Mouse (Mus musculus): ENCODE measurements around the gene Sertad4. TPM values are rescaled to one million over a fixed set of nuclear protein-coding genes. Genes with fewer than 3 reads are reported as not detected.

The Sertad4 gene
- polyA plus RNA-seq, 1 experiment from 2014 or later, result 23.9 TPM

DNA sequence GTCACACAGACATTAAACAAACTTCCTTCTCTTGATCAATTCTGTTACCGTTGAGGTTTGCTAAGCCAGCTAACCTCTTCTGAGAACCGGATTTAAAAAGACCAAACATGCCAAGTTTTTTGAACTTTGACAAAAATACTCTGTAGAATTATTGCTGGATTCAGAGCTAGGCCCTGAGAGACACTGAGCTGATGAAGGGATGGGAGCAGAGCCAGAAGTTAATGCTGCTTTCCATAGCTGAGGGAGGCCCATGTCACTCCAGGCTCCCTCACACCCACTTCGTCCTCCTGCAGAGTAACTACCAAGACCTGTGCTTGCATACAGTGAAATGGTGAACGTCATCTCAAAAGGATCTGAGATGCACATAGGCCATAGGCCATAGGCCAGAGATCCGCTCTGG is 43.3 kb downstream of the Sertad4 start:
- Histone ChIP-seq H3K27ac (ENCODE audit: low read depth, low read length) (no peak overlapping the region), H3K4me1 (ENCODE audit: control insufficient read depth, insufficient read depth, low read length) (peaks cover 9% of the 10 kb centered on the region; the same call in 1 of the 2 replicates), H3K9me3 (ENCODE audit: control insufficient read depth, low read length) (no peaks in the 10 kb centered on the region), H3K4me2 (replicated peaks; ENCODE audit: low read depth, low read length) (no peak overlapping the region), H3K36me3 (ENCODE audit: control insufficient read depth, insufficient read depth, low read length) (no peaks in the 10 kb centered on the region), H3K27me3 (ENCODE audit: control insufficient read depth, insufficient read depth, low read length) (no peaks in the 10 kb centered on the region), H3K9ac (ENCODE audit: low read depth, low read length) (no peak overlapping the region), H3K4me3 (ENCODE audit: low read length) (no peak overlapping the region)
- ATAC-seq (ENCODE audit: low FRiP score, low TSS enrichment), result no peak
- 64% methylated on average over 5 of the region's 5 CpGs for WGBS

DNA sequence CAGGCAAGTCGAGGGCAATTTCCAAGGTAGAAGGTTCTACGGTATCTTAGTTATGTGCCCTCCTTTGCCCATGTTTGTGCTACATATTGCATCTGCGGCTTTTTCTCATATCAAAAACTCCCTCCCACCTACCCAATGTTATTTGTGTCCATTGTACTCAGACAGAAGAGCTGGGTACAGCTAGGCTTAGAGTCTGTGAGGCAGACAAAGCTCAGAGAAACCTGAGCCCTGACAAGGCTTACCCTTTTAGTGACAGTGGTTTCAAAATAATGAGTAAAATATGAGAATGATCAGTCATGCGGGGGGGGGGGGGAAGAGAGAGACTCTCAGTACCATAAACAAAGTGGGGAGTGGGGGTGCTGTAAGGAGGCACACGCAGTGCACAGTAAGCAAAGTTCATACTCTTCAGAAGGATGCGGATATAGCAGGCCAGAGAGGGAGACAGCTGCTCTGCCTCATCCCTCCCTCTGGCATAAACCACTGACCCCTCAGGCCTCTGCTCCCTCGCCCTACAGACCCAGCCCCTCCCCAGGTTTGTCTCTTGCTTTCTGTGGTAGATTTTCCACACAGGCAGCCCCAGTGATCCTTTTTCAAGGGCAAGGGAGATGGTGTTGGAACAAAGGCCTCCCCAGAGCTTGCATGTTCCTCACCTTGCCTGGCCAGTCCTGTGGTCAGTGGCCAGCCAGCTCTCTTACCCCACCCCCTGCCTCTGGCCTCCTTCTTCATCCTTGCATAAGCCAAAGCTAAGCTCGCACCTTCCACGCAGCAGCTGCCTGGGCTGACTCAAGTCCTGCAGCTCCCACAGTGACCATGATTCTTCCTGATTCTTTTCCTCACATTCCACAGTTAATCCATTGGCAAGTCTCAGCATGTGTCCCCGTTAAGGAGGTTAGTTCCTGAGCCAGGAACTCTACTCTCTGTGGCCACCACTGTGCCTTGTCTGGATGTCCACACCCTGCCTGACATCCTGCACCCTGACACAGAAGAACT is 49.1 kb downstream of the Sertad4 start:
- Histone ChIP-seq H3K27ac (ENCODE audit: low read depth, low read length) (peak overlapping the region; percentile 20; the same call in 1 of the 2 replicates), H3K36me3 (ENCODE audit: control insufficient read depth, insufficient read depth, low read length) (no peaks in the 10 kb centered on the region), H3K9me3 (ENCODE audit: control insufficient read depth, low read length) (no peaks in the 10 kb centered on the region), H3K4me1 (ENCODE audit: control insufficient read depth, insufficient read depth, low read length) (peaks cover 7% of the 10 kb centered on the region; the same call in 1 of the 2 replicates), H3K9ac (ENCODE audit: low read depth, low read length) (no peak overlapping the region), H3K27me3 (ENCODE audit: control insufficient read depth, insufficient read depth, low read length) (no peaks in the 10 kb centered on the region), H3K4me3 (ENCODE audit: low read length) (no peak overlapping the region), H3K4me2 (replicated peaks; ENCODE audit: low read depth, low read length) (no peak overlapping the region)
- 46% methylated on average over 10 of the region's 10 CpGs for WGBS
- ATAC-seq (ENCODE audit: low FRiP score, low TSS enrichment), result peak; percentile 71

- H3K4me1 ChIP-seq (ENCODE audit: control insufficient read depth, insufficient read depth, low read length), result peaks cover 34% of the 10 kb centered on the region
These were observed 55.2 kb downstream of the Sertad4 start for GRCm38 (mm10) chr1:192800338-192800737.

GRCm38 (mm10) chr1:192799165-192799991 is 56.2 kb downstream of the Sertad4 start:
- Histone ChIP-seq H3K27me3 (ENCODE audit: control insufficient read depth, insufficient read depth, low read length) (no peaks in the 10 kb centered on the region), H3K27ac (ENCODE audit: low read depth, low read length) (peak overlapping the region; percentile 86), H3K36me3 (ENCODE audit: control insufficient read depth, insufficient read depth, low read length) (no peaks in the 10 kb centered on the region), H3K4me1 (ENCODE audit: control insufficient read depth, insufficient read depth, low read length) (peaks cover 34% of the 10 kb centered on the region), H3K4me3 (ENCODE audit: low read length) (no peak overlapping the region), H3K9ac (ENCODE audit: low read depth, low read length) (no peak overlapping the region), H3K4me2 (replicated peaks; ENCODE audit: low read depth, low read length) (no peak overlapping the region), H3K9me3 (ENCODE audit: control insufficient read depth, low read length) (no peaks in the 10 kb centered on the region)
- 33% methylated on average over 10 of the region's 10 CpGs for WGBS
- ATAC-seq (ENCODE audit: low FRiP score, low TSS enrichment), result peak; percentile 17; the same call in 1 of the 2 replicates

More at GRCm38 (mm10) chr1:192800338-192800737, 55.2 kb downstream of the Sertad4 start:
- Histone ChIP-seq H3K4me2 (replicated peaks; ENCODE audit: low read depth, low read length) (no peak overlapping the region), H3K4me3 (ENCODE audit: low read length) (no peak overlapping the region), H3K27ac (ENCODE audit: low read depth, low read length) (no peak overlapping the region), H3K9me3 (ENCODE audit: control insufficient read depth, low read length) (no peaks in the 10 kb centered on the region), H3K27me3 (ENCODE audit: control insufficient read depth, insufficient read depth, low read length) (no peaks in the 10 kb centered on the region), H3K36me3 (ENCODE audit: control insufficient read depth, insufficient read depth, low read length) (no peaks in the 10 kb centered on the region), H3K9ac (ENCODE audit: low read depth, low read length) (no peak overlapping the region)
- no peak for ATAC-seq (ENCODE audit: low FRiP score, low TSS enrichment)
- WGBS, result 90% methylated on average over 8 of the region's 8 CpGs

DNA sequence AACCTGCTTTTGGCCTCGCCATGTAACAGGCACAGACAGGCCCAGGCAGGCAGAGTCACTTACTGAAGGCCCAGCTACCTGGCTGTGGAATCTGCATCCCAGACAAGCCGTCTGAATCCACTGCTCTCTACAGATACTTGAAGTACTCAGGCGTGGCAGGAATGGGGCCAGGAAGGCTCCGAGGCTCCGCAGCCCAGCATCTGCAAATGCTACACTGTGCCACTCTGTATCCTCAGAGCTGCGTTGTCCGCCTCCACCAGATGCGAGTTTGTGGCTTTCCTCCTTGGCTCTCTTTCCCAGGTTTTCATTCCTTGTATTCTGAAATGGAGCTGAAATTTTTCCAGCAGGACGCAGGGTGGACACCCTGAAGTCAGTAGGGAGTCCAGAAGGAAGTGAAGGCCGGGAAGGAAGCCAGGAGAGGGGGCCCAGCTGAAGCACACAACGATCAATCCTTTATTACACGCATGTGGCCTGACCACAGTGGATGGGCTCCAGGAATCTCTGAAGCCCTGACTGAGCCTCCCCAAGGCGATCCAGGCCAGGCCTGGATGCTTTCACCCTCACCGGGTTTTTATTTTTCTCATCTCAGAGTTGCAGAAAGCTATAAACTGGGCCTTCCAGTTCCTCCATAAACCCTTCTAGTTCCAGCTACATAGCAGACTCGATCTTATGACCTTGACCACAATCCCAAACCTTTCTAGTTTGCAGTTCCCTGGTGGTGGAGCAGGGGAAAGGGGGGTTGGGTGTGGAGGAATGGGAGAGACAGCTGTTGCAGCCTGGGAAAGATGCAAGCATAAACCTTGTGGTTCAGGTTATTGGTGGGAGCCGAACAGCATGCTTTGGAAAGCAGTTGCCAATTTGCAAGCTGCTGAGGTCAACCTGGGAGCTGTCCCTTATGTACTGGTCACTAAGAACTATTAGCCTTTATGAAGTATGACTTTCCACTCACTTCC is 57.1 kb downstream of the Sertad4 start:
- Histone ChIP-seq H3K9me3 (ENCODE audit: control insufficient read depth, low read length) (no peaks in the 10 kb centered on the region), H3K36me3 (ENCODE audit: control insufficient read depth, insufficient read depth, low read length) (no peaks in the 10 kb centered on the region), H3K4me3 (ENCODE audit: low read length) (no peak overlapping the region), H3K9ac (ENCODE audit: low read depth, low read length) (no peak overlapping the region), H3K4me1 (ENCODE audit: control insufficient read depth, insufficient read depth, low read length) (peaks cover 34% of the 10 kb centered on the region), H3K4me2 (replicated peaks; ENCODE audit: low read depth, low read length) (no peak overlapping the region), H3K27me3 (ENCODE audit: control insufficient read depth, insufficient read depth, low read length) (no peaks in the 10 kb centered on the region), H3K27ac (ENCODE audit: low read depth, low read length) (peak overlapping the region; percentile 86)
- peak; percentile 77 for ATAC-seq (ENCODE audit: low FRiP score, low TSS enrichment)
- WGBS, result 51% methylated on average over 16 of the region's 16 CpGs

- Histone ChIP-seq H3K4me1 (ENCODE audit: control insufficient read depth, insufficient read depth, low read length) (peaks cover 34% of the 10 kb centered on the region), H3K4me2 (replicated peaks; ENCODE audit: low read depth, low read length) (no peak overlapping the region), H3K27ac (ENCODE audit: low read depth, low read length) (0 out of 2 replicates have a peak overlapping the region, but pooled peaks have one; percentile 24), H3K36me3 (ENCODE audit: control insufficient read depth, insufficient read depth, low read length) (no peaks in the 10 kb centered on the region), H3K27me3 (ENCODE audit: control insufficient read depth, insufficient read depth, low read length) (no peaks in the 10 kb centered on the region), H3K4me3 (ENCODE audit: low read length) (no peak overlapping the region), H3K9me3 (ENCODE audit: control insufficient read depth, low read length) (no peaks in the 10 kb centered on the region), H3K9ac (ENCODE audit: low read depth, low read length) (no peak overlapping the region)
- 63% methylated on average over 3 of the region's 3 CpGs for WGBS
- no peak for ATAC-seq (ENCODE audit: low FRiP score, low TSS enrichment)
These were observed 58.6 kb downstream of the Sertad4 start for GRCm38 (mm10) chr1:192797011-192797274.

DNA sequence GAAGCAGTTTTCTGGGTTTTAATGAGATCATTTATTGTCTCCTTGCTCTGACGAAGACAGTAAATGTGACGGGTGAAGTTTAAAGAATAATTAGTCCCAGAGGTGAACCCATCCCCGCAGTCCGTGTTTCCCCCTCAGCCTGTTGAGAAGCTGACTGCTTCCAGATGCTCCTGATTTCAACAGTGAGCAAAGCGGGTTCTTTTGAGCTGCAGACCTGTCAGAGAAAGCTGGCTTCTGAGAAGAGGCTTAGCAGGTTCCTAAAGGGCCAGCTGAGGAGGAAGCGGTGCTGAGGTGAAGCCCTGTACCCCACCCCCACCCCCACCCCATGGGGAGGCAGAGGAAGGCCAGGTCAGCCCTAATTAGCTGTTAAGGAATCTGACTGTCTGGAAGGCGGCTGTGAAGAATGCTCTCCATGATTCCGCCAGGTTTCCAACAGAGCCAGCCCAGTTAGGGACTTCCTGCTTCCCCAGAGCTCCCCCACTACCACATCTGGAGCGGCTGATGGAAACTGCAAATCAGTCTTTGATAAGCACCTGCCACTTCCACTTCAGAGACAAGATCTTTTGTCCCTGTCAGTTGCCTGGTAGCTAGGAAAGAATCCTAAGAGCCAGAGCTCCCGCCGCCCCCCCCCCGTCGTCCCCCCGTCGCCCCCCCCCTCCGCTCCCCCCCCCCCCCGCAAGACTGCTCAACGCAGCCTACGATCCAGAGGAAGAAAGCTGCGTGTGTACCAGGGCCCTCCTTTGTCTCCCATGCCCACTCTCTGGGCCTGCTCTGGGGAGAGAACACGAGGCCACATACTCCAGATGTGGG is 59.1 kb downstream of the Sertad4 start:
- Histone ChIP-seq H3K9me3 (ENCODE audit: control insufficient read depth, low read length) (no peaks in the 10 kb centered on the region), H3K27ac (ENCODE audit: low read depth, low read length) (peak overlapping the region; percentile 70; the same call in 1 of the 2 replicates), H3K9ac (ENCODE audit: low read depth, low read length) (0 out of 2 replicates have a peak overlapping the region, but pooled peaks have one; percentile 8), H3K4me3 (ENCODE audit: low read length) (no peak overlapping the region), H3K4me1 (ENCODE audit: control insufficient read depth, insufficient read depth, low read length) (peaks cover 39% of the 10 kb centered on the region), H3K36me3 (ENCODE audit: control insufficient read depth, insufficient read depth, low read length) (no peaks in the 10 kb centered on the region), H3K27me3 (ENCODE audit: control insufficient read depth, insufficient read depth, low read length) (no peaks in the 10 kb centered on the region), H3K4me2 (replicated peaks; ENCODE audit: low read depth, low read length) (peak overlapping the region; percentile 5)
- 12% methylated on average over 11 of the region's 21 CpGs for WGBS
- no peak for ATAC-seq (ENCODE audit: low FRiP score, low TSS enrichment)

Data from kidney, embryonic 14.5 days (tissue).